Mouse (Mus musculus): ENCODE results near the gene Bckdhb. TPM values are rescaled to one million over a fixed set of nuclear protein-coding genes. Genes with fewer than 3 reads are reported as not detected.

Bckdhb gene
- polyA plus RNA-seq, 1 experiment = 5.4 TPM

- TF ChIP-seq POLR2A (IDR thresholded peaks at IDR 0.05; ENCODE audit: low read depth, low read length) (no peak), CTCF (IDR thresholded peaks at IDR 0.05; ENCODE audit: extremely low read depth, insufficient read depth, insufficient read length, insufficient replicate concordance) (no peak)
- Histone ChIP-seq H3K27me3 (ENCODE audit: control insufficient read depth, insufficient read depth, low read length) (no peaks in the 10 kb centered on the region), H3K4me3 (ENCODE audit: extremely low read depth, insufficient read depth, insufficient read length) (no peak overlapping the region), H3K36me3 (ENCODE audit: control insufficient read depth, insufficient read depth, low read length) (no peaks in the 10 kb centered on the region), H3K4me1 (ENCODE audit: control insufficient read depth, insufficient read depth, insufficient read length) (peaks cover 8% of the 10 kb centered on the region; the same call in 1 of the 2 replicates), H3K27ac (ENCODE audit: insufficient read depth, low read length) (peak overlapping the region; percentile 82)
- WGBS = 25% methylated on average over 2 of the region's 2 CpGs
- DNase-seq (ENCODE audit: low read depth in 1 of 2, low spot score in 2 of 2) = peak; percentile 35 to 45
These were observed 103.2 kb downstream of the Bckdhb start for GRCm38 (mm10) chr9:84028120-84028519.

- Histone ChIP-seq H3K4me3 (ENCODE audit: extremely low read depth, insufficient read depth, insufficient read length) (no peak overlapping the region), H3K36me3 (ENCODE audit: control insufficient read depth, insufficient read depth, low read length) (no peaks in the 10 kb centered on the region), H3K27me3 (ENCODE audit: control insufficient read depth, insufficient read depth, low read length) (no peaks in the 10 kb centered on the region), H3K27ac (ENCODE audit: insufficient read depth, low read length) (no peak overlapping the region), H3K4me1 (ENCODE audit: control insufficient read depth, insufficient read depth, insufficient read length) (peaks cover 8% of the 10 kb centered on the region; the same call in 1 of the 2 replicates)
- 29% methylated on average over 6 of the region's 6 CpGs for WGBS
- DNase-seq (ENCODE audit: low read depth in 1 of 2, low spot score in 2 of 2) = no peak
- no peak for TF ChIP-seq CTCF (IDR thresholded peaks at IDR 0.05; ENCODE audit: extremely low read depth, insufficient read depth, insufficient read length, insufficient replicate concordance)
- no peak for TF ChIP-seq POLR2A (IDR thresholded peaks at IDR 0.05; ENCODE audit: low read depth, low read length)
These were observed 105.8 kb downstream of the Bckdhb start for GRCm38 (mm10) chr9:84030691-84031290.

GRCm38 (mm10) chr9:84031406-84031805, 106.5 kb downstream of the Bckdhb start:
- Histone ChIP-seq H3K36me3 (ENCODE audit: control insufficient read depth, insufficient read depth, low read length) (no peaks in the 10 kb centered on the region), H3K27me3 (ENCODE audit: control insufficient read depth, insufficient read depth, low read length) (no peaks in the 10 kb centered on the region), H3K4me1 (ENCODE audit: control insufficient read depth, insufficient read depth, insufficient read length) (peaks cover 8% of the 10 kb centered on the region; the same call in 1 of the 2 replicates), H3K27ac (ENCODE audit: insufficient read depth, low read length) (no peak overlapping the region), H3K4me3 (ENCODE audit: extremely low read depth, insufficient read depth, insufficient read length) (no peak overlapping the region)
- no peak for TF ChIP-seq POLR2A (IDR thresholded peaks at IDR 0.05; ENCODE audit: low read depth, low read length)
- TF ChIP-seq CTCF (IDR thresholded peaks at IDR 0.05; ENCODE audit: extremely low read depth, insufficient read depth, insufficient read length, insufficient replicate concordance) = no peak
- WGBS = 70% methylated on average over 6 of the region's 6 CpGs
- DNase-seq (ENCODE audit: low read depth in 1 of 2, low spot score in 2 of 2) = no peak

- Histone ChIP-seq H3K36me3 (ENCODE audit: control insufficient read depth, insufficient read depth, low read length) (no peaks in the 10 kb centered on the region), H3K4me1 (ENCODE audit: control insufficient read depth, insufficient read depth, insufficient read length) (peaks cover 3% of the 10 kb centered on the region; the same call in 1 of the 2 replicates), H3K4me3 (ENCODE audit: extremely low read depth, insufficient read depth, insufficient read length) (no peak overlapping the region), H3K27me3 (ENCODE audit: control insufficient read depth, insufficient read depth, low read length) (no peaks in the 10 kb centered on the region), H3K27ac (ENCODE audit: insufficient read depth, low read length) (no peak overlapping the region)
- TF ChIP-seq POLR2A (IDR thresholded peaks at IDR 0.05; ENCODE audit: low read depth, low read length) = no peak
- TF ChIP-seq CTCF (IDR thresholded peaks at IDR 0.05; ENCODE audit: extremely low read depth, insufficient read depth, insufficient read length, insufficient replicate concordance) = no peak
- no peak for DNase-seq (ENCODE audit: low read depth in 1 of 2, low spot score in 2 of 2)
- 86% methylated on average over 19 of the region's 19 CpGs for WGBS
These were observed 107.9 kb downstream of the Bckdhb start for GRCm38 (mm10) chr9:84032669-84033341.

- TF ChIP-seq POLR2A (IDR thresholded peaks at IDR 0.05; ENCODE audit: low read depth, low read length) = no peak
- TF ChIP-seq CTCF (IDR thresholded peaks at IDR 0.05; ENCODE audit: extremely low read depth, insufficient read depth, insufficient read length, insufficient replicate concordance) = no peak
- H3K27ac ChIP-seq (ENCODE audit: insufficient read depth, low read length) = no peak overlapping the region
- 90% methylated on average over 8 of the region's 8 CpGs for WGBS
These were observed 111.1 kb downstream of the Bckdhb start for GRCm38 (mm10) chr9:84036046-84036445.

GRCm38 (mm10) chr9:84037224-84037623, 112.3 kb downstream of the Bckdhb start:
- Histone ChIP-seq H3K27me3 (ENCODE audit: control insufficient read depth, insufficient read depth, low read length) (no peaks in the 10 kb centered on the region), H3K4me1 (ENCODE audit: control insufficient read depth, insufficient read depth, insufficient read length) (no peaks in the 10 kb centered on the region), H3K4me3 (ENCODE audit: extremely low read depth, insufficient read depth, insufficient read length) (no peak overlapping the region), H3K27ac (ENCODE audit: insufficient read depth, low read length) (no peak overlapping the region), H3K36me3 (ENCODE audit: control insufficient read depth, insufficient read depth, low read length) (no peaks in the 10 kb centered on the region)
- TF ChIP-seq CTCF (IDR thresholded peaks at IDR 0.05; ENCODE audit: extremely low read depth, insufficient read depth, insufficient read length, insufficient replicate concordance) (no peak), POLR2A (IDR thresholded peaks at IDR 0.05; ENCODE audit: low read depth, low read length) (no peak)
- WGBS = 91% methylated on average over 1 of the region's 1 CpGs
- no peak for DNase-seq (ENCODE audit: low read depth in 1 of 2, low spot score in 2 of 2)

More at GRCm38 (mm10) chr9:84036046-84036445, 111.1 kb downstream of the Bckdhb start:
- Histone ChIP-seq H3K36me3 (ENCODE audit: control insufficient read depth, insufficient read depth, low read length) (no peaks in the 10 kb centered on the region), H3K27me3 (ENCODE audit: control insufficient read depth, insufficient read depth, low read length) (no peaks in the 10 kb centered on the region), H3K4me1 (ENCODE audit: control insufficient read depth, insufficient read depth, insufficient read length) (no peaks in the 10 kb centered on the region), H3K4me3 (ENCODE audit: extremely low read depth, insufficient read depth, insufficient read length) (no peak overlapping the region)
- DNase-seq (ENCODE audit: low read depth in 1 of 2, low spot score in 2 of 2) = no peak

GRCm38 (mm10) chr9:84038946-84039345, 114.0 kb downstream of the Bckdhb start:
- Histone ChIP-seq H3K36me3 (ENCODE audit: control insufficient read depth, insufficient read depth, low read length) (no peaks in the 10 kb centered on the region), H3K4me1 (ENCODE audit: control insufficient read depth, insufficient read depth, insufficient read length) (no peaks in the 10 kb centered on the region), H3K4me3 (ENCODE audit: extremely low read depth, insufficient read depth, insufficient read length) (no peak overlapping the region), H3K27ac (ENCODE audit: insufficient read depth, low read length) (no peak overlapping the region), H3K27me3 (ENCODE audit: control insufficient read depth, insufficient read depth, low read length) (no peaks in the 10 kb centered on the region)
- DNase-seq (ENCODE audit: low read depth in 1 of 2, low spot score in 2 of 2) = no peak
- WGBS = 66% methylated on average over 4 of the region's 4 CpGs
- no peak for TF ChIP-seq POLR2A (IDR thresholded peaks at IDR 0.05; ENCODE audit: low read depth, low read length)
- no peak for TF ChIP-seq CTCF (IDR thresholded peaks at IDR 0.05; ENCODE audit: extremely low read depth, insufficient read depth, insufficient read length, insufficient replicate concordance)

All from spleen, adult 2 months (tissue).